Mouse (Mus musculus) limb, embryonic 12.5 days (tissue): Measurements from ENCODE around the gene Clip2. TPM values are rescaled to one million over a fixed set of nuclear protein-coding genes. Genes with fewer than 3 reads are reported as not detected.

ENCODE experiments used
- ATAC-seq: fragments of 200-750 bp; cut with Nextera tagmentation; 2 replicates; pipeline ENCODE4 v1.8.0; 2017; ENCODE audit warnings: low read depth, moderate TSS enrichment; ENCODE audit not compliant: insufficient number of reproducible peaks, insufficient read depth, low FRiP score, low TSS enrichment
- H3K27ac ChIP-seq: fragments of 300-500 bp; sonication (generic); 2 replicates; pipeline ENCODE4 v1.5.1; 2016; ENCODE audit warnings: mild to moderate bottlenecking, moderate library complexity
- H3K27me3 ChIP-seq: fragments of 300-500 bp; sonication (generic); 2 replicates; pipeline ENCODE4 v1.6.1; 2016; ENCODE audit warnings: mild to moderate bottlenecking, moderate library complexity
- H3K36me3 ChIP-seq: fragments of 300-500 bp; sonication (generic); 2 replicates; pipeline ENCODE4 v1.6.1; 2016; ENCODE audit warnings: mild to moderate bottlenecking, moderate library complexity
- H3K4me1 ChIP-seq: fragments of 300-500 bp; sonication (generic); replicated peaks from 2 replicates; pipeline ENCODE4 v1.6.1; 2016
- H3K4me2 ChIP-seq: fragments of 300-500 bp; sonication (generic); 2 replicates; pipeline ENCODE4 v1.6.1; 2016; ENCODE audit warnings: mild to moderate bottlenecking, moderate library complexity
- H3K4me3 ChIP-seq: fragments of 300-500 bp; sonication (generic); replicated peaks from 2 replicates; pipeline ENCODE4 v1.5.1; 2016; ENCODE audit warnings: mild to moderate bottlenecking
- H3K9ac ChIP-seq: fragments of 300-500 bp; sonication (generic); replicated peaks from 2 replicates; pipeline ENCODE4 v1.6.1; 2016; ENCODE audit warnings: mild to moderate bottlenecking, moderate library complexity
- H3K9me3 ChIP-seq: fragments of 300-500 bp; sonication (generic); 2 replicates; pipeline ENCODE4 v1.6.1; 2016; ENCODE audit warnings: mild to moderate bottlenecking, moderate library complexity
- WGBS: fragments of 180-500 bp; shearing (Covaris S2); methylation state at CpG from one replicate; pipeline ENCODE4 v1.1.7; 2016; 5-methylcytosine and 5-hydroxymethylcytosine counted together
- polyA plus RNA-seq: library from polyadenylated mRNA; unstranded; fragments of >200 nt; fragmentation: Nextera tagmentation; extraction: Ambion mirVana; gene quantifications from 2 replicates; pipeline ENCODE4 v1.2.1, GENCODE M21; 2016

The Clip2 gene
- polyA plus RNA-seq, 1 experiment from 2014 or later, result 6.6 TPM

DNA sequence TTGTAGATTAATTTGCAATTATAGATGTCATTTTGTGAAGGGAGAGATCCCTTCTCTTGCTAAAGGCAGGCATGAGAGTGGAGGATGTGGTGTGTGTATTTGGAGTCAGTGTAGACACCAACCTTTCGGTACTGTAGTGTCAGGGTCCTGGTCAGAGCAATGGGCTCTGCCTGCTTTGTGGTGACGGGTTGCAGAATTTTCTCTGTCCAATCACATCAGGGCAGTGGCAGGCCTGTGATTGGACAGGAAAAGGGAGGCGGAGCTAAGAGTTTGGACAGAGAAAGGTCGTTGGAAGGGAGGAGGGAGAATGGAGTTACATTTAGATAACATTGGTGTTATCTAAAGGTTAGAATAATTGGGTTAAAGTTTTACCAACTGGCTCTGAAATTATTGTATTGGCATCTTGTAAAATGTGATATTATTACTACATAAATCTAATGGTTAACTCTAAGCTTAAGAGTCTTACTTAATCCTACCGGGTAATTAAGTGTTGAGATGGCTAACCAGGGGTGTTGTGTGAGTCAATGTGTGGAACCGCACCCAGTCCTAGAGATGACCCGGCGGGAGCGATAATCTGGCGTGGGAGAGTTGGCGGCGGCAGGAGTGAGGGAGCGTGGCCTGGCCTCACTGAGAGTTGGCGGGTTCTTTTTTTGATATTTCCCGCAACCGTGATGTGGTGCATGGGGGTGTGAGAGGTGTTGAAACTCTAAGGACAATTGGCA is 8.4 kb upstream of the Clip2 start:
- Histone ChIP-seq H3K9ac (no peak overlapping the region), H3K4me1 (peaks cover 5% of the 10 kb centered on the region), H3K27ac (no peak overlapping the region), H3K9me3 (peaks cover 7% of the 10 kb centered on the region), H3K36me3 (no peaks in the 10 kb centered on the region), H3K4me2 (no peak overlapping the region), H3K4me3 (no peak overlapping the region), H3K27me3 (no peaks in the 10 kb centered on the region)
- ATAC-seq, result no peak
- WGBS, result 76% methylated on average over 16 of the region's 16 CpGs

DNA sequence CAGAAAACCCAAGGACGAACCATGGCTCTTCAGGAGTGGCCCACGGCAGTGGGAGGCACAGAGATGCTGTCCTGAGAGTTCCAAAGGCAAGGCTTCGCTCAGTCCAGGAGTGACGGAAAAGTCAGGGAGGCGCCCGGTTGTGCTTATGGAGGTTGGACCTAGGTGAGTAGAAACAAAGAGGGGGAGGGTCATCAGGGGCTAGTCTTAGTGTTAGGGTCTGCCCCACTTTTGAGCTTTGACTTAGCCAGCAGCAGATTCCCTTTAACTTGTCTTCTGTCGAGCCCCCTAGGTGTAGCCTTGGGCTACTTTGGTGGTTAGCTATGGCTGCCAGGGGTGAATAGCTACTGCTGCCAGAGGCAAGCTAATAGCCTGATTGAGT is 7.8 kb upstream of the Clip2 start, which contains the start of gene Syna:
Syna (minus strand) TSS at position 101 of the 379 bp plus-strand sequence.
- Histone ChIP-seq H3K4me1 (peaks cover 11% of the 10 kb centered on the region), H3K27me3 (no peaks in the 10 kb centered on the region), H3K4me2 (no peak within 1 kb of the TSS), H3K27ac (no peak within 1 kb of the TSS), H3K4me3 (no peak within 1 kb of the TSS), H3K9ac (no peak within 1 kb of the TSS), H3K9me3 (peaks cover 7% of the 10 kb centered on the region), H3K36me3 (no peaks in the 10 kb centered on the region)
- ATAC-seq, result no peak
- 93% methylated on average over 7 of the region's 7 CpGs for WGBS

DNA sequence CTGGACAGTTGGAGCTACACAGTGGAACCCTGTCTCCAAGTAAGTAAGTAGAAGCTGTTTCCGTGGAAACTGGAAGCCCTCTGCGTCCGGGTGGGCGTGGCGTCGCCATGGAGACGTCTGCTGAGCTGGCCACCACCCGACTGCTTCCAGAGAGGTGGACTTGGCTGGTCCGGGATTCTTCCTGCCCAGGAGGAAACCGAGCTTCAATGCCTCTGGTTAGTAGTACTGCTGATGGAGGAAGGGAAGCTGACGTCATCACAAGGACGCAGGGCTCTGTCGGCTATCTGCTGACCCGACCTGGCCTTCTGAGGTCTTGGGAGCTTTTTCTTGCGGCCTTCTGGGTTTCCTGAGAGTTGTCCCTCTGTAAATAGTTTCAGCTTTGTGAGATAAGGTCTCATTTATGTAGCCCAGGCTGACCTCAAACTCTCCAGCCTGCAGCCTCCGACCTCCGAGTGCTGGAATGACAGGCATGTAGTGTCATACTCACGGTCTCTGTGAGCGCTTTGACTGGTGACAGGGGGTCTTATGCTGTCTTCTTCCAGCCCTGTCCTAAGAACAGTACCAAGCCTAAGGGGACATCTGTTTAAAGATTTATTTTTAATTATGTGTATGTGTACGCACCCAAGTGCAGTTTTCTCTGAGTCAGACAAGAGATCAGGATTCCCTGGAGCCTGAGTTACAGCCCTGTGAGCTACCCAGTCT is 3.4 kb upstream of the Clip2 start:
- Histone ChIP-seq H3K4me1 (peaks cover 29% of the 10 kb centered on the region), H3K9me3 (peaks cover 7% of the 10 kb centered on the region), H3K36me3 (no peaks in the 10 kb centered on the region), H3K9ac (no peak overlapping the region; the same call in 1 of the 2 replicates), H3K27me3 (no peaks in the 10 kb centered on the region), H3K27ac (peak overlapping the region; percentile 35; the same call in 1 of the 2 replicates), H3K4me3 (0 out of 2 replicates have a peak overlapping the region, but pooled peaks have one; percentile 12), H3K4me2 (peak overlapping the region; percentile 45)
- ATAC-seq, result no peak
- 11% methylated on average over 20 of the region's 20 CpGs for WGBS

DNA sequence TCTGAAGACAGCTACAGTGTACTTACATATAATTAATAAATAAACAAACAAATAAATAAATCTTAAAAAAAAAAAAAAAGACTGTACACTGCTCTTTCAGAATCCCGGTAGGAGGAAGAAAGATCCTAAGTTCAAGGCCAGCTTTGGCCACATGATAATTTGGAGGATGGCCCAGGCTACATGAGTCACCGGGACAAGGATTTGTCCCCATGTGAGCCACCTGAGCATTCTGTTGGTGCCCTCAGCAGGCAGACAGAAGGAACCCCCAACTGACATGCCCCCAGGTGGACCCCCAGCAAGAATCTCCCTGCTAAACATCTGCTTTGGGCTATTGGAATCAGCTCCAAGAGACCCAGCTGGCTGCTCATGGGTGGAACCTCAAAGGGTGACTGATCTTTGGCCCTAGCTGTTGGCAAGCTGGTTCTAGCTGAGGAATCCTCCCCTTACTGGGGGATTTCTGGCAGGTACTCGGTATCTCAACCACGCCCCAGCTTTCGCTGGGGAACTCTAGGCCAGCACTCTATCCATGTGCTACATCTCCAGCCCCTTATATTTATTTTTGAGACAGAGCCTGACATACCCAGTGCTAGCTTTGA is 1.8 kb upstream of the Clip2 start:
- Histone ChIP-seq H3K4me3 (no peak overlapping the region), H3K27me3 (no peaks in the 10 kb centered on the region), H3K9me3 (peaks cover 7% of the 10 kb centered on the region), H3K9ac (no peak overlapping the region), H3K4me1 (peaks cover 36% of the 10 kb centered on the region), H3K4me2 (no peak overlapping the region), H3K27ac (no peak overlapping the region), H3K36me3 (no peaks in the 10 kb centered on the region)
- ATAC-seq, result no peak
- WGBS, result 84% methylated on average over 5 of the region's 5 CpGs

DNA sequence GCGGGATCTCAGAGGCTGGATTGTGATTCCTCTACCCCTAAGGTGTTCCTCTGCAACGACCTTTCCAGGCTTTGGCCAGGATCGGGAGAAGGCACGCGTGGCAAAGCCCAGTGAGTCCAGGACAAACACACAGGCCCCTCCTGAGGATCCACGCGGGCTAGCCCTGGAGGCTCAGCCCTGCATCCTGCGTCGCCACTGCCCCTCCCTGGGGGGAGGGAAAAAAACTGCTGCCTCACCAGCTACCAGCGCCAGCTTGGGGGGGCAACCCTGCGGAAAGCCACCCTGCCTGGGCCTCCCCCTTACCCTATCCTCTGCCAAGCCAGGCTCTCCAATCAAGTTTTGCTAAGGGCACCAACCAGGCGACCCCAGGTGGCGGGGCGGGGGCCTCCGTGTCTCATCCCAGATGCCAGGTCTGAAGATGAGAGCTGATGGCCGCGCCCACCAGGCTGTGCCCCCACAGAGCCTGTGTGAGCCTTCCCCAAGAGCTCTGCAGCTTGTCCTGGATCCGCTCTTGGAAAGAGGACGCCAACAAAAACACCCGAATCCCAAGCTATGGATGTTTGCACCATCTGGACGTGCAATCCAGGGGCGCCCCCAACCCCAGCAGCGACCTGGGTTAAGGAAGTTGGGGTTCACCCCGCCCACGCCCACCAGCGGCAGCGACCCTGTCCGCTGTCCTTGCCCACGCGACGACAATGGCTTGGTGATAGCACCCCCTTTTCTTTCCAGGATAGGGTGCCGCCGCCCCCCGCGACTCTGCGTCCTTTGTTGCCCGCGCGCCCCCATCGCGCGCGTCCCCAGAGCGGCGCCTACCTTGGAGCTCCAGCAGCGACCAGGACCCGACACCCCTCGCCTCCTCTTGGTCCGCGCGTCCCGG is 763 bp downstream of the Clip2 start:
- Histone ChIP-seq H3K4me1 (peaks cover 36% of the 10 kb centered on the region), H3K9me3 (no peaks in the 10 kb centered on the region), H3K27me3 (no peaks in the 10 kb centered on the region), H3K4me3 (peak overlapping the region; percentile 85), H3K27ac (peak overlapping the region; percentile 98), H3K9ac (peak overlapping the region; percentile 92), H3K36me3 (no peaks in the 10 kb centered on the region), H3K4me2 (peak overlapping the region; percentile 95)
- peak; percentile 15 for ATAC-seq
- WGBS, result under 1% methylated on average over 51 of the region's 52 CpGs

DNA sequence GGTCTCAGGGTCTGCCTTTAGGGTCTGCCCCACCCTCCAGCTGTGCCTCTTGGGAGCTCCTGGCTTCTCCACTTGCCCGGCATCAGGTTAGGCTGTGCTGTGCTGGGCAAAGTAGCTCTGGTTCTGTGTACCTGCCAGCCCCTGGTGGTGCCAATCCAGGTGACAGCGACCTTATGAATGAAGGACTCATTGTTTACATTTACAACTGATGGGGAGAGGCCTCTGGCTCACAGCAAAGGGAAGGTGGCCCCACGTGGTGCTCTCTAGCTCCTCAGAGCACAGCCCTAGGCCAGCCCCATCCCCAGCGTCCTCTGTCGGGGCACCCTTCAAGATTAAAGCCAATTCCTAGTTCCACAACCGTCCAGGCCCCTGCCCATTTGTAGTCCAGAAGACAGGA is 1.4 kb downstream of the Clip2 start:
- no peak for ATAC-seq
- 8% methylated on average over 6 of the region's 6 CpGs for WGBS
- H3K4me1 ChIP-seq, result peaks cover 33% of the 10 kb centered on the region

DNA sequence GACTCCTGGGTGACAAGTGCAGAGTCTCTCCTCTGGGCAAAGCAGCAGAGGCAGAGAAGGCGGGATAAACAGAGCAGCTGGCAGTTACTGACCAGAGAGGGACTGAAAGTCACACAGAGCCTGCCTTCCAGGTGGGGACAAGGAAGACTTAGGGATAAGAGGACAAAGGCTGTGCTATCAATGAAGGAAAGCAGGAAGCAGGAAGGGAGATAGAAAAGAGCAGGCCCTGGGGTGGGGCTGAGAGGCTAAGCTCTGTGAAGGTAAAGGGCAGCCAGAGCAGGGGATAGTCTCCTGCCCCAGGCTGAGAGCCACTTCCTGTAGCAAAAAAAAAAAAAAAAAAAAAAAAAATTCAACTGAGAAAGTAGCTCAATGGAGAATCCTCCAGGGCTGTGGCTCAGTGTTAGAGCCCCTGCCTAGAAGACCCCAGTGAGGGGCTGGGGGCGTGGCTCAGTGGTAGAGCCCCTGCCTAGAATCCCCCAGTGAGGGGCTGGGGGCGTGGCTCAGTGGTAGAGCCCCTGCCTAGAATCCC is 2.5 kb downstream of the Clip2 start:
- Histone ChIP-seq H3K9me3 (no peaks in the 10 kb centered on the region), H3K9ac (no peak overlapping the region), H3K4me3 (no peak overlapping the region), H3K27me3 (no peaks in the 10 kb centered on the region), H3K4me1 (peaks cover 24% of the 10 kb centered on the region), H3K36me3 (no peaks in the 10 kb centered on the region), H3K27ac (no peak overlapping the region), H3K4me2 (no peak overlapping the region)
- WGBS, result 93% methylated on average over 3 of the region's 3 CpGs
- ATAC-seq, result no peak

More for the DNA sequence above, 1.4 kb downstream of the Clip2 start:
- H3K4me3 ChIP-seq, result peak overlapping the region; percentile 85
- no peaks in the 10 kb centered on the region for H3K27me3 ChIP-seq
- H3K4me2 ChIP-seq, result peak overlapping the region; percentile 95
- peak overlapping the region; percentile 98 for H3K27ac ChIP-seq
- H3K9me3 ChIP-seq, result no peaks in the 10 kb centered on the region
- peak overlapping the region; percentile 92 for H3K9ac ChIP-seq
- no peaks in the 10 kb centered on the region for H3K36me3 ChIP-seq

DNA sequence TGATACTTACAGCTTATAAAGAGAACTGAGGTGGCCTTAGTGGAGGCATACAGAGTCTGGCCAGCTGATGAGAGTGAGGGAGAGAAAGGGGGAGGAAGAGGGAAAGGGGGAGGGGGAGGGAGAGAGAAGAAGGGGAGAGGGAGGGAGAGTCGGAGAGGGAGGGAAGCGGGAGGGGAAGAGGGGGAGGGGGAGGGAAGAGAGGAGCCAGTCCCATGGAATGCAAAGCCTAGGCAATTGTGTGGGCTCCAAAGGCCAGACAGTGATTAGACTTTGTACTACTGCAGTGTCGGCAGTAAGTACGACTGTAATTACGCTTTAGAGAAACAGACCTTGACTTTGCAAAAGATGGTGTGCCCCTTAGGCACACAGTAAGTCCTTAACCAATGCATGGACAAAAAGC is 3.9 kb downstream of the Clip2 start:
- H3K27ac ChIP-seq, result no peak overlapping the region
- no peak for ATAC-seq
- no peak overlapping the region for H3K9ac ChIP-seq
- H3K4me3 ChIP-seq, result no peak overlapping the region
- no peaks in the 10 kb centered on the region for H3K27me3 ChIP-seq
- peaks cover 4% of the 10 kb centered on the region for H3K36me3 ChIP-seq
- no peaks in the 10 kb centered on the region for H3K9me3 ChIP-seq
- no peak overlapping the region for H3K4me2 ChIP-seq
- WGBS, result 56% methylated on average over 5 of the region's 5 CpGs
- H3K4me1 ChIP-seq, result peaks cover 22% of the 10 kb centered on the region

DNA sequence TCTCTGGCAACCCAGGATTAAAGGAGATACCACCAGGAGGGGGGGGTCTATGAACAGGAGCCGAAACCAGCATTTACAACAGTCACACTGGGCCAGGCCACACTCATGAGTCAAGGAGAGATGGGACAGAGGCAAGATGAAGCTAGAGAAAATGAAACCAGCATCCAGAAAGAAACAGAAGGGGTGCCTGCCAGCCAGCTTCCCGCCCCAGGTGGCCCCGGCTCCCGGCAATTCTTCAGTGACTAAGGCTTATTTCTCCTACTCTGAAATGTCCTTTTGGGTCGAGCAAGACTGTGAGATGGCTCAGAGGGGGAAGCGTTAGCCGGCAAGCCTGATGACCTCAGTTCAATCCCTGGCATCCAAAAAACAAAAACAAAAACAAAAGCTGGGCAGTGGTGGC is 5.4 kb downstream of the Clip2 start:
- 81% methylated on average over 7 of the region's 7 CpGs for WGBS
- Histone ChIP-seq H3K4me3 (no peak overlapping the region), H3K4me2 (no peak overlapping the region), H3K9me3 (no peaks in the 10 kb centered on the region), H3K27ac (no peak overlapping the region), H3K9ac (no peak overlapping the region), H3K27me3 (no peaks in the 10 kb centered on the region), H3K4me1 (peaks cover 20% of the 10 kb centered on the region), H3K36me3 (peaks cover 4% of the 10 kb centered on the region)
- ATAC-seq, result no peak

DNA sequence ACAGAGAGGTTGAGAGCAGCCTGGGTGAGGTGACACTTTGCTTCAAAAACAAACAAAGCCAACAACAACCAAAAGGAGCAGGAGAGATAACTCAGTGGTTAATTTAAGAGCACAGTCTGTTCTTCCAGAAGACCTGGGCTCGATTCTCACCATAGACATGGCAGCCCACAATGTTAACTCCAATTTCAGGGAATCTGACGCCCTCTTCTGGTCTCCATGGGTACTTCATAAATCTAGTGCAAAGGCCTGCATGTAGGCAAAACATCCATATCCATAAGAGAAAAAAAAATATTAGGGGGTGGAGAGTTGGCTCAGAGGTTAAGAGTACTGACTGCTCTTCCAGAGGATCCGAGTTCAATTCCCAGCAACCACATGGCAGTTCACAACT is 7.0 kb downstream of the Clip2 start:
- H3K4me1 ChIP-seq, result peaks cover 23% of the 10 kb centered on the region
- WGBS, result 48% methylated on average over 3 of the region's 3 CpGs

More for the DNA sequence above, 7.0 kb downstream of the Clip2 start:
- Histone ChIP-seq H3K36me3 (peaks cover 10% of the 10 kb centered on the region), H3K9me3 (no peaks in the 10 kb centered on the region), H3K27ac (no peak overlapping the region), H3K9ac (no peak overlapping the region), H3K4me2 (no peak overlapping the region), H3K27me3 (no peaks in the 10 kb centered on the region), H3K4me3 (no peak overlapping the region)
- no peak for ATAC-seq
